Mouse (Mus musculus) ES-Bruce4 (cell line): Measurements from ENCODE around the gene Sorcs3. TPM values are rescaled to one million over a fixed set of nuclear protein-coding genes. Genes with fewer than 3 reads are reported as not detected.

Experiments
- H3K27ac ChIP-seq: 2 replicates; pipeline ENCODE4 v1.5.1; 2012; ENCODE audit warnings: low read length, inconsistent platforms; ENCODE audit not compliant: insufficient read depth
- H3K27me3 ChIP-seq: 2 replicates; pipeline ENCODE4 v1.6.1; 2012; ENCODE audit warnings: mild to moderate bottlenecking, low read length, inconsistent platforms; ENCODE audit not compliant: control insufficient read depth, poor library complexity, insufficient read depth, severe bottlenecking
- H3K36me3 ChIP-seq: 2 replicates; pipeline ENCODE4 v1.6.1; 2012; ENCODE audit warnings: inconsistent platforms, mild to moderate bottlenecking, low read length, moderate library complexity; ENCODE audit not compliant: control insufficient read depth, poor library complexity, insufficient read depth, severe bottlenecking
- H3K4me1 ChIP-seq: one replicate; pipeline ENCODE4 v1.8.1; 2011; ENCODE audit warnings: low read length; ENCODE audit not compliant: control insufficient read depth, insufficient read depth
- H3K4me3 ChIP-seq: 2 replicates; pipeline ENCODE4 v1.5.1; 2011; ENCODE audit warnings: low read depth, mild to moderate bottlenecking, low read length
- H3K9ac ChIP-seq: 2 replicates; pipeline ENCODE4 v1.6.1; 2012; ENCODE audit warnings: low read depth, mild to moderate bottlenecking, inconsistent platforms; ENCODE audit not compliant: poor library complexity, severe bottlenecking
- H3K9me3 ChIP-seq: replicated peaks from 2 replicates; pipeline ENCODE4 v1.6.1; 2012; ENCODE audit warnings: mild to moderate bottlenecking, low read length, inconsistent platforms; ENCODE audit not compliant: control insufficient read depth, poor library complexity, insufficient read depth, severe bottlenecking
- CTCF ChIP-seq: IDR thresholded peaks from one replicate; pipeline ENCODE4 v1.8.1; 2011; ENCODE audit warnings: low read depth, low read length
- EP300 ChIP-seq: IDR thresholded peaks from 2 replicates; pipeline ENCODE4 v1.6.1; 2011; ENCODE audit warnings: low read depth, low read length; ENCODE audit not compliant: insufficient read depth
- POLR2A ChIP-seq: IDR thresholded peaks from one replicate; pipeline ENCODE4 v1.8.1; 2011; ENCODE audit warnings: low read length; ENCODE audit not compliant: insufficient read depth
- polyA plus RNA-seq: library from polyadenylated mRNA; stranded (reverse); fragments of >200 nt; gene quantifications from 2 replicates; pipeline ENCODE4 v1.2.4, GENCODE M21; 2011; ENCODE audit warnings: low read depth; ENCODE audit not compliant: missing spikeins, insufficient read depth, insufficient read length

Sorcs3 gene
- polyA plus RNA-seq, 1 experiment: not detected

GRCm38 (mm10) chr19:48338098-48338497 is 132.3 kb downstream of the Sorcs3 start:
- TF ChIP-seq POLR2A (no peak), CTCF (no peak), EP300 (no peak)
- Histone ChIP-seq H3K27me3 (no peaks in the 10 kb centered on the region), H3K4me1 (no peaks in the 10 kb centered on the region), H3K9me3 (no peaks in the 10 kb centered on the region), H3K36me3 (no peaks in the 10 kb centered on the region), H3K9ac (no peak overlapping the region), H3K27ac (no peak overlapping the region), H3K4me3 (no peak overlapping the region)

- H3K27ac ChIP-seq: no peak overlapping the region
- H3K4me1 ChIP-seq: no peaks in the 10 kb centered on the region
- no peaks in the 10 kb centered on the region for H3K9me3 ChIP-seq
- H3K27me3 ChIP-seq: no peaks in the 10 kb centered on the region
- H3K36me3 ChIP-seq: no peaks in the 10 kb centered on the region
- no peak overlapping the region for H3K4me3 ChIP-seq
- TF ChIP-seq EP300: no peak
- no peak for TF ChIP-seq POLR2A
- TF ChIP-seq CTCF: no peak
- no peak overlapping the region for H3K9ac ChIP-seq
Observed at GRCm38 (mm10) chr19:48342770-48343169, 136.9 kb downstream of the Sorcs3 start.

GRCm38 (mm10) chr19:48343442-48343841 is 137.6 kb downstream of the Sorcs3 start:
- Histone ChIP-seq H3K4me3 (no peak overlapping the region), H3K9me3 (no peaks in the 10 kb centered on the region), H3K27me3 (no peaks in the 10 kb centered on the region), H3K27ac (no peak overlapping the region), H3K9ac (no peak overlapping the region), H3K4me1 (no peaks in the 10 kb centered on the region), H3K36me3 (no peaks in the 10 kb centered on the region)
- TF ChIP-seq POLR2A (no peak), EP300 (no peak), CTCF (no peak)

- H3K4me3 ChIP-seq: no peak overlapping the region
- TF ChIP-seq EP300: no peak
- TF ChIP-seq CTCF: no peak
- TF ChIP-seq POLR2A: no peak
Observed at GRCm38 (mm10) chr19:48347116-48347515, 141.3 kb downstream of the Sorcs3 start.

GRCm38 (mm10) chr19:48356806-48357205 is 151.0 kb downstream of the Sorcs3 start:
- no peaks in the 10 kb centered on the region for H3K4me1 ChIP-seq
- no peaks in the 10 kb centered on the region for H3K36me3 ChIP-seq
- no peak overlapping the region for H3K9ac ChIP-seq
- TF ChIP-seq POLR2A (no peak), EP300 (no peak), CTCF (no peak)
- no peaks in the 10 kb centered on the region for H3K27me3 ChIP-seq
- no peak overlapping the region for H3K4me3 ChIP-seq
- H3K9me3 ChIP-seq: no peaks in the 10 kb centered on the region
- no peak overlapping the region for H3K27ac ChIP-seq

More at GRCm38 (mm10) chr19:48347116-48347515, 141.3 kb downstream of the Sorcs3 start:
- Histone ChIP-seq H3K9ac (no peak overlapping the region), H3K27ac (no peak overlapping the region), H3K9me3 (no peaks in the 10 kb centered on the region), H3K36me3 (no peaks in the 10 kb centered on the region), H3K4me1 (no peaks in the 10 kb centered on the region), H3K27me3 (no peaks in the 10 kb centered on the region)

GRCm38 (mm10) chr19:48362167-48362566 is 156.3 kb downstream of the Sorcs3 start:
- Histone ChIP-seq H3K4me3 (no peak overlapping the region), H3K27me3 (no peaks in the 10 kb centered on the region), H3K4me1 (no peaks in the 10 kb centered on the region), H3K9me3 (no peaks in the 10 kb centered on the region), H3K27ac (no peak overlapping the region), H3K36me3 (no peaks in the 10 kb centered on the region), H3K9ac (no peak overlapping the region)
- TF ChIP-seq POLR2A: no peak
- no peak for TF ChIP-seq CTCF
- no peak for TF ChIP-seq EP300
